Mouse (Mus musculus) frontal cortex, postnatal 25 days (tissue): ENCODE measurements at regions not wholly inside any gene's neighbourhood (a gene's known extent, or its start where the extent isn't known, plus 50 kb on each side); places are given as distances from the start of the nearest gene placed in this dataset.
"Not testable (repeated sequence)": the region's sequence is repeated elsewhere in the genome, so short reads cannot be mapped to it uniquely, and the experiment has no call there.

Source experiments
- DNase-seq, 2 experiments: peaks; one replicate each; pipeline ENCODE4 v3.0.0; 2022; ENCODE audit warnings: low spot score in 2 of 2

- no peak for DNase-seq
Observed at GRCm38 (mm10) chr16:42546229-42547163, 206.0 kb upstream of the Gap43 start.

GRCm38 (mm10) chr16:42517321-42517720, 176.9 kb upstream of the Gap43 start:
- DNase-seq: no peak

- no peak for DNase-seq
Observed at GRCm38 (mm10) chr16:42515929-42516328, 175.5 kb upstream of the Gap43 start.

GRCm38 (mm10) chr16:42505107-42505506, 164.7 kb upstream of the Gap43 start:
- DNase-seq: no peak

GRCm38 (mm10) chr16:42501713-42502112, 161.3 kb upstream of the Gap43 start:
- no peak for DNase-seq

- DNase-seq: not testable (repeated sequence)
Observed at GRCm38 (mm10) chr16:42501109-42501508, 160.7 kb upstream of the Gap43 start.

GRCm38 (mm10) chr16:42499514-42499913, 159.1 kb upstream of the Gap43 start:
- no peak for DNase-seq

GRCm38 (mm10) chr16:42498368-42498767, 157.9 kb upstream of the Gap43 start:
- no peak for DNase-seq

GRCm38 (mm10) chr16:42493596-42493995, 153.1 kb upstream of the Gap43 start:
- DNase-seq: no peak

GRCm38 (mm10) chr16:42488745-42489144, 148.3 kb upstream of the Gap43 start:
- DNase-seq: no peak

- DNase-seq: no peak
Observed at GRCm38 (mm10) chr16:42479978-42480377, 139.5 kb upstream of the Gap43 start.

- no peak for DNase-seq
Observed at GRCm38 (mm10) chr16:42466976-42467375, 126.5 kb upstream of the Gap43 start.

GRCm38 (mm10) chr16:42456335-42456984, 116.0 kb upstream of the Gap43 start:
- DNase-seq: no peak

GRCm38 (mm10) chr16:42453338-42453737, 112.9 kb upstream of the Gap43 start:
- DNase-seq: no peak

GRCm38 (mm10) chr16:42449840-42450444, 109.5 kb upstream of the Gap43 start:
- no peak for DNase-seq

GRCm38 (mm10) chr16:42444863-42445423, 104.5 kb upstream of the Gap43 start:
- peak; percentile 36 for DNase-seq

- peak; percentile 7 to 8 for DNase-seq
Observed at GRCm38 (mm10) chr16:42444408-42444862, 104.0 kb upstream of the Gap43 start.

GRCm38 (mm10) chr16:42440822-42441221, 100.4 kb upstream of the Gap43 start:
- DNase-seq: no peak

GRCm38 (mm10) chr16:42431529-42431928, 91.1 kb upstream of the Gap43 start:
- DNase-seq: no peak

- no peak for DNase-seq
Observed at GRCm38 (mm10) chr16:42416673-42417072, 76.2 kb upstream of the Gap43 start.

- not testable (repeated sequence) for DNase-seq
Observed at GRCm38 (mm10) chr16:42412031-42412430, 71.6 kb upstream of the Gap43 start.

GRCm38 (mm10) chr16:42396596-42396995, 56.1 kb upstream of the Gap43 start:
- DNase-seq: no peak
